Comparison of ENCODE assay signal across 19 mouse cellular contexts in genomic region chr3:132029112-132029511, GRCm38 (mm10). TPM values are rescaled to one million over a fixed set of nuclear protein-coding genes. Genes with fewer than 3 reads are reported as not detected.
"Had no signal": no experiment of that assay in that cellular context is flagged by ENCODE, and none has a peak within 500 bp of the region (broad histone marks: within the 10 kb centered on the region; RNA-seq: fewer than 3 reads in every experiment).

No protein-coding gene starts in this region.

- H3K27ac ChIP-seq: liver, embryonic 15.5 days; midbrain, embryonic 10.5 days; midbrain, embryonic 12.5 days; neural tube, embryonic 13.5 days; neural tube, embryonic 15.5 days had no signal

- H3K9ac ChIP-seq: liver, embryonic 15.5 days; liver, postnatal 0 days; lung, embryonic 14.5 days; midbrain, embryonic 12.5 days; neural tube, embryonic 13.5 days; neural tube, embryonic 15.5 days had no signal

- DNase-seq: liver, postnatal 0 days; lung, embryonic 14.5 days; lung, postnatal 10 days; lung, postnatal 4 days; midbrain, embryonic 14.5 days; right cerebral cortex, postnatal 14 days; right cerebral cortex, postnatal 4 days; spleen, adult 18-20 months; thymus, adult 18-20 months; thymus, postnatal 14 days; thymus, postnatal 36 days had no signal

- H3K36me3 ChIP-seq: liver, embryonic 15.5 days; midbrain, embryonic 10.5 days; midbrain, embryonic 12.5 days; neural tube, embryonic 13.5 days; neural tube, embryonic 15.5 days had no signal

- ATAC-seq: liver, postnatal 0 days; midbrain, embryonic 16.5 days had no signal

- H3K4me3 ChIP-seq: liver, embryonic 15.5 days; midbrain, embryonic 10.5 days; midbrain, embryonic 12.5 days; myocyte; neural tube, embryonic 13.5 days; neural tube, embryonic 15.5 days had no signal

- H3K4me1 ChIP-seq: liver, embryonic 15.5 days; midbrain, embryonic 12.5 days had no signal

- H3K9me3 ChIP-seq: liver, embryonic 15.5 days; midbrain, embryonic 10.5 days; midbrain, embryonic 12.5 days; neural tube, embryonic 13.5 days; neural tube, embryonic 15.5 days had no signal

- H3K27me3 ChIP-seq: liver, embryonic 15.5 days; midbrain, embryonic 12.5 days; neural tube, embryonic 13.5 days; neural tube, embryonic 15.5 days had no signal

RNA-seq across cellular contexts. Expression of gene Dkk2, which starts 56.0 kb away (rescaled TPM):
- total RNA-seq: megakaryocyte-erythroid progenitor cell, adult 5-6 weeks had no signal
